Mouse (Mus musculus) ES-Bruce4 (cell line): Measurements from ENCODE around the gene Zfp296.

ENCODE experiments used
- CTCF ChIP-seq: IDR thresholded peaks from one replicate; pipeline ENCODE4 v1.8.1; 2011; ENCODE audit warnings: low read depth, low read length
- POLR2A ChIP-seq: IDR thresholded peaks from one replicate; pipeline ENCODE4 v1.8.1; 2011; ENCODE audit warnings: low read length; ENCODE audit not compliant: insufficient read depth

DNA sequence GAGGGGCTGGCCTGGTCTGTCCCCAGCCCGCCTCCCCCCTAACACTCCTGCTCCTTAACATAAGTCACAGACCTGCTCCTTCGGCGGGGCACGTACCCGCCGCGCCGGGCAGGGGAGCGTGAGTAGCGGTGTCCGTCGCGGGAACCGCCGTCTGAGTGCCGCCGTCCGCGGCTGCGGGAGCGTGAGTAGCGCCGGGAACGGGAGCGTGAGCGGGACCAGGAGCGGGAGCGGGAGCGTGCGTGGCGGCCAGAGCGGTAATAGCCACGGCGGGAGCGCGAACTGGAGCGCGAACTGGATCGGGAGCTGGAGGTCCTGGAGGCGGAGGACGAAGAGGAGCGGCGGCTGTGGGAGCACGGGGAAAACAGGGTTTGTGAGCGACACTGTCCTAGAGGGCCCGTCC, 9.2 kb downstream of the Zfp296 start:
- TF ChIP-seq POLR2A (no peak), CTCF (no peak)
